Mouse (Mus musculus): ENCODE data around the gene Npff. TPM values are rescaled to one million over a fixed set of nuclear protein-coding genes. Genes with fewer than 3 reads are reported as not detected.

The Npff gene
- total RNA-seq (2012; rRNA removed) (0.76 and 1.0 TPM in 2 replicates), total RNA-seq (2014; rRNA removed) (0.82 and 1.1 TPM in 2 replicates), polyA plus RNA-seq (2012; ENCODE audit: insufficient read length, low read depth) (2.1 and 2.7 TPM in 2 replicates)

GRCm38 (mm10) chr15:102524892-102525485 lies at the start of gene Npff:
TSS of gene Npff (minus strand) at chr15:102524942.
- Histone ChIP-seq H3K4me3 (replicated peaks in 1 of 3; ENCODE audit: low read depth in 2 of 3, low read length in 2 of 3, poor library complexity in 1 of 3) (no peak within 1 kb of the TSS), H3K36me3 (replicated peaks in 1 of 2; ENCODE audit: control insufficient read depth in 1 of 2, insufficient read depth in 1 of 2, low read length in 1 of 2) (peaks cover 48 to 91% of the 10 kb centered on the region in 2 experiments), H3K27me3 (replicated peaks) (no peaks in the 10 kb centered on the region), H3K79me2 (replicated peaks; ENCODE audit: control insufficient read depth, extremely low read depth, insufficient read depth, poor library complexity, severe bottlenecking) (no peaks in the 10 kb centered on the region), H3K4me2 (ENCODE audit: insufficient read depth, low read depth, poor library complexity, severe bottlenecking) (no peak within 1 kb of the TSS), H3K27ac (ENCODE audit: insufficient read depth, low read depth) (no peak within 1 kb of the TSS), H3K9me3 (replicated peaks; ENCODE audit: low read length) (no peaks in the 10 kb centered on the region), H3K9ac (ENCODE audit: insufficient read depth, low read depth) (no peak within 1 kb of the TSS), H3K4me1 (ENCODE audit: control insufficient read depth in 1 of 2, insufficient read depth in 2 of 2) (peaks cover 0 to 21% of the 10 kb centered on the region in 2 experiments; a peak in 2 of 4 replicates)
- peak; percentile 85 for DNase-seq (ENCODE audit: extremely low read depth)
- in situ Hi-C loops (cut with MboI; ENCODE audit: low pct_ligation_motif_present, low pct_unique_long_range_greater_than_20kb, low sequenced_read_pairs): no loop called here
- dilution Hi-C loops (cut with MboI; ENCODE audit: extremely low pct_ligation_motif_present, extremely low pct_unique_long_range_greater_than_20kb, low sequenced_read_pairs): no loop called here
- TF ChIP-seq MXI1 (IDR thresholded peaks at IDR 0.05; ENCODE audit: low read depth, low read length) (no peak), HCFC1 (IDR thresholded peaks at IDR 0.05; ENCODE audit: low read depth, low read length) (peak; percentile 23; the same call in 1 of the 2 replicates), SIN3A (IDR thresholded peaks at IDR 0.05; ENCODE audit: low read length) (0 out of 2 replicates have a peak, but pooled peaks have one; percentile 42), ETS1 (conservative IDR thresholded peaks at IDR 0.05; ENCODE audit: low read depth, low read length) (no peak), ZC3H11A (IDR thresholded peaks at IDR 0.05; ENCODE audit: low read depth, low read length) (0 out of 2 replicates have a peak, but pooled peaks have one; percentile 27), KAT2A (IDR thresholded peaks at IDR 0.05; ENCODE audit: insufficient replicate concordance, low read length) (no peak), IRF4 (IDR thresholded peaks at IDR 0.05; ENCODE audit: low read depth, low read length) (0 out of 2 replicates have a peak, but pooled peaks have one; percentile 31), ZKSCAN1 (IDR thresholded peaks at IDR 0.05; ENCODE audit: borderline replicate concordance, low read depth, low read length) (no peak), MAZ (IDR thresholded peaks at IDR 0.05; ENCODE audit: low read depth, low read length) (peak; percentile 47; the same call in 1 of the 2 replicates), RAD21 (IDR thresholded peaks at IDR 0.05; ENCODE audit: low read depth, low read length) (peak; percentile 98), CTCF (conservative IDR thresholded peaks at IDR 0.05 in 1 of 2, IDR thresholded peaks at IDR 0.05 in 1 of 2; ENCODE audit: low read depth in 2 of 2, low read length in 2 of 2) (peak; percentile 96), SMC3 (IDR thresholded peaks at IDR 0.05; ENCODE audit: low read depth, low read length) (peak; percentile 88), POLR2A (IDR thresholded peaks at IDR 0.05; ENCODE audit: low read depth, low read length) (no peak), ZNF384 (IDR thresholded peaks at IDR 0.05; ENCODE audit: low read depth, low read length) (no peak), NELFE (IDR thresholded peaks at IDR 0.05; ENCODE audit: low read depth, low read length) (peak; percentile 37; the same call in 1 of the 2 replicates)

DNA sequence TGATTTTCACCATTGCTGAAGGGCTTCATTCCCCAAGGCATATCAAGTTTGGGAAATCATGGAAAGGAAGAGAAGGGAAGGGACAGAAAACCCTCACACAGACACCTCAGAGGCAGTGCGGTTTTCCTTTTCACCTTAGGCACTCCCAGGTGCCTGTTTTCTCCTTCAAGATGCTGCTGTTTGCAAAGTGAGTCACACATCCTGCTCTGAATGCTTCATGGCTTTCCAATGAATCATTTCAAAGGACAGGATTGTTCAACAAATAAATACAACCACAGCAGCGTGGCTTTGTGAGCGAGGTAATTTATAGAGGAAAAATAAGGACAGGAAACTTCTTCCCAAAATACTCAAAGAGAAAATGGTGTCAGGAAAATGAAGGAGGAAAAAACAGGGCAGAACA lies 47.3 kb upstream of the Npff start:
- no peak for DNase-seq (ENCODE audit: extremely low read depth)
- no peak for TF ChIP-seq MAX (IDR thresholded peaks at IDR 0.05; ENCODE audit: low read length)
- no peak for TF ChIP-seq E2F4 (IDR thresholded peaks at IDR 0.05; ENCODE audit: insufficient replicate concordance, low read depth, low read length)
- TF ChIP-seq RCOR1 (conservative IDR thresholded peaks at IDR 0.05; ENCODE audit: low read depth, low read length): no peak
- TF ChIP-seq NELFE (IDR thresholded peaks at IDR 0.05; ENCODE audit: low read depth, low read length): no peak
- no peak for TF ChIP-seq NRF1 (IDR thresholded peaks at IDR 0.05; ENCODE audit: low read depth, low read length)
- TF ChIP-seq MXI1 (IDR thresholded peaks at IDR 0.05; ENCODE audit: low read depth, low read length): no peak
- no peak for TF ChIP-seq HCFC1 (IDR thresholded peaks at IDR 0.05; ENCODE audit: low read depth, low read length)
- no peak for TF ChIP-seq TBP (conservative IDR thresholded peaks at IDR 0.05; ENCODE audit: low read depth, low read length)
- TF ChIP-seq GABPA (IDR thresholded peaks at IDR 0.05; ENCODE audit: insufficient replicate concordance, low read depth, low read length): no peak
- no peak for TF ChIP-seq IRF4 (IDR thresholded peaks at IDR 0.05; ENCODE audit: low read depth, low read length)
- no peak for TF ChIP-seq JUND (conservative IDR thresholded peaks at IDR 0.05; ENCODE audit: low read depth, low read length)
- TF ChIP-seq MYC (IDR thresholded peaks at IDR 0.05; ENCODE audit: low read depth, low read length): no peak
- TF ChIP-seq SMC3 (IDR thresholded peaks at IDR 0.05; ENCODE audit: low read depth, low read length): no peak
- no peak for TF ChIP-seq USF2 (conservative IDR thresholded peaks at IDR 0.05; ENCODE audit: low read depth, low read length)
- no peak for TF ChIP-seq JUN (IDR thresholded peaks at IDR 0.05; ENCODE audit: insufficient read depth, low read depth, low read length)
- no peak for TF ChIP-seq ELF1 (IDR thresholded peaks at IDR 0.05; ENCODE audit: low read depth, low read length)
- TF ChIP-seq MAFK (IDR thresholded peaks at IDR 0.05; ENCODE audit: insufficient replicate concordance, low read length): no peak
- in situ Hi-C loops (cut with MboI; ENCODE audit: low pct_ligation_motif_present, low pct_unique_long_range_greater_than_20kb, low sequenced_read_pairs): no loop called here
- H3K79me2 ChIP-seq (replicated peaks; ENCODE audit: control insufficient read depth, extremely low read depth, insufficient read depth, poor library complexity, severe bottlenecking): no peaks in the 10 kb centered on the region
- peaks cover 0 to 3% of the 10 kb centered on the region in 2 experiments; a peak in 1 of 4 replicates for H3K4me1 ChIP-seq (ENCODE audit: control insufficient read depth in 1 of 2, insufficient read depth in 2 of 2)
- H3K27me3 ChIP-seq (replicated peaks): no peaks in the 10 kb centered on the region
- H3K9ac ChIP-seq (ENCODE audit: insufficient read depth, low read depth): no peak overlapping the region
- dilution Hi-C loops (cut with MboI; ENCODE audit: extremely low pct_ligation_motif_present, extremely low pct_unique_long_range_greater_than_20kb, low sequenced_read_pairs): no loop called here
- no peak overlapping the region for H3K4me2 ChIP-seq (ENCODE audit: insufficient read depth, low read depth, poor library complexity, severe bottlenecking)
- H3K36me3 ChIP-seq (replicated peaks in 1 of 2; ENCODE audit: control insufficient read depth in 1 of 2, insufficient read depth in 1 of 2, low read length in 1 of 2): peaks cover 0 to 25% of the 10 kb centered on the region in 2 experiments
- H3K4me3 ChIP-seq (replicated peaks in 1 of 3; ENCODE audit: low read depth in 2 of 3, low read length in 2 of 3, poor library complexity in 1 of 3): no peak overlapping the region
- H3K9me3 ChIP-seq (replicated peaks; ENCODE audit: low read length): no peaks in the 10 kb centered on the region
- H3K27ac ChIP-seq (ENCODE audit: insufficient read depth, low read depth): no peak overlapping the region
